Mouse (Mus musculus) cerebellum, adult 2 months (tissue): ENCODE results near the gene Eef1a2.

Experiments
- CTCF ChIP-seq: fragments of 200-500 bp; IDR thresholded peaks from 2 replicates; pipeline ENCODE4 v1.5.1; 2011; ENCODE audit warnings: low read depth, mild to moderate bottlenecking, control low read depth, low read length, moderate library complexity, borderline replicate concordance; ENCODE audit not compliant: insufficient read depth
- POLR2A ChIP-seq: fragments of 200-500 bp; IDR thresholded peaks from 2 replicates; pipeline ENCODE4 v1.6.1; 2011; ENCODE audit warnings: low read length, control low read depth, borderline replicate concordance; ENCODE audit not compliant: insufficient read depth

GRCm38 (mm10) chr2:181133837-181134590 is 22.8 kb downstream of the Eef1a2 start:
- TF ChIP-seq POLR2A (no peak), CTCF (no peak)
